Mouse (Mus musculus) forebrain, embryonic 16.5 days (tissue): ENCODE measurements at regions not wholly inside any gene's neighbourhood (a gene's known extent, or its start where the extent isn't known, plus 50 kb on each side); places are given as distances from the start of the nearest gene placed in this dataset.

Experiments
- ATAC-seq: fragments of 200-750 bp; cut with Nextera tagmentation; 2 replicates; pipeline ENCODE4 v1.8.0; 2017; ENCODE audit warnings: mild to moderate bottlenecking, moderate library complexity
- H3K27ac ChIP-seq: fragments of 300-500 bp; sonication (generic); 2 replicates; pipeline ENCODE4 v1.5.1; 2014; ENCODE audit warnings: low read length, control low read depth
- H3K27me3 ChIP-seq: fragments of 300-500 bp; sonication (generic); replicated peaks from 2 replicates; pipeline ENCODE4 v1.6.1; 2014; ENCODE audit warnings: low read length; ENCODE audit not compliant: control insufficient read depth, insufficient read depth
- H3K36me3 ChIP-seq: fragments of 300-500 bp; sonication (generic); 2 replicates; pipeline ENCODE4 v1.6.1; 2014; ENCODE audit not compliant: control insufficient read depth, insufficient read depth
- H3K4me1 ChIP-seq: fragments of 300-500 bp; sonication (generic); replicated peaks from 2 replicates; pipeline ENCODE4 v1.6.1; 2014; ENCODE audit warnings: low read length; ENCODE audit not compliant: control insufficient read depth, insufficient read depth
- H3K4me2 ChIP-seq: fragments of 300-500 bp; sonication (generic); 2 replicates; pipeline ENCODE4 v1.6.1; 2014; ENCODE audit warnings: mild to moderate bottlenecking, low read length, control low read depth
- H3K4me3 ChIP-seq: fragments of 300-500 bp; sonication (generic); replicated peaks from 2 replicates; pipeline ENCODE4 v1.5.1; 2014; ENCODE audit warnings: mild to moderate bottlenecking, low read length, control low read depth
- H3K9ac ChIP-seq: fragments of 300-500 bp; sonication (generic); replicated peaks from 2 replicates; pipeline ENCODE4 v1.6.1; 2014; ENCODE audit warnings: low read depth, low read length, control low read depth
- H3K9me3 ChIP-seq: fragments of 300-500 bp; sonication (generic); 2 replicates; pipeline ENCODE4 v1.6.1; 2016; ENCODE audit warnings: low read length; ENCODE audit not compliant: control insufficient read depth
- WGBS: fragments of 180-500 bp; shearing (Covaris S2); extraction: QIAGEN DNeasy Blood & Tissue Kit; methylation state at CpG from one replicate; pipeline ENCODE4 v1.1.7; 2014; 5-methylcytosine and 5-hydroxymethylcytosine counted together

DNA sequence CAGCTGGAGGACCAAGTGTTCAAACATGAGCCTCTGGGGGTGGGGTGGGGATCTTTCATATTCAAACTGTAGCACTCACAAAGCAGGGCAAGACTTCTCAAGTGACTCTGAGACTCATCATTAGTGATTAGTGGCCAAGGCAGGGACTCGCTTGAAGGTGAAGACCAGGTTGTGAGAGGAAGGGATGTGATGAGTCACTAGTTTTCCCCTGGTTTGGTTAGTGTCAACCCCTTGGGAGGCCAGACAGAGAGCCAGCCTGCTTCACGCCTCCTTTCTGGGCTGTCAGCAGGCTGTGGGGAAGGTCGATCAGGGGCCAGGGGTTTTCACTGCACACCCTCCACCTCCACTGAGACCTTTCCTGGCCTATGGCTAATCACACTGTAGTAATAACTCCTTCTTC is 65.2 kb downstream of the Slc30a10 start:
- WGBS: 75% methylated on average over 3 of the region's 3 CpGs
- ATAC-seq: no peak
- no peaks in the 10 kb centered on the region for H3K4me1 ChIP-seq

DNA sequence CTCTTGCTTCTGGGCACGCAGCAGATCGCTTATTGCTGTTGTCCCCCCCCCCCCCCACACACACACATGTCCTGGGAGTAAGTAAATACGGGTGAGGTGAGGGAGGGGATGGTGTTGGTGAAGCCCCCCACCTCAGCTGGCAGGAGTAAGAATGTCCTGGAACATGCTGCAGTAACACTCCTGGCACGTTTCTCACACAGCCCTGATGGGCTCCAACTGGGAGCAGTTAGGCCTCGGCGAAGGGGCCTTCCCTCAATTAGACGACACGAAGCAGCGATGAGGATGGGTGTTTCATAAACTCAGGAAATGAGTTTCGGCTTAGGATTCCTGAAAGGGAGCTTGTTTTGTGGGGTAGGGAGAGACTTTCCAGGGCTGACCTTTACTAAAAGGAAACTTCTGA is 69.4 kb downstream of the Slc30a10 start:
- Histone ChIP-seq H3K36me3 (no peaks in the 10 kb centered on the region), H3K9ac (no peak overlapping the region), H3K4me2 (no peak overlapping the region), H3K27me3 (no peaks in the 10 kb centered on the region), H3K4me1 (no peaks in the 10 kb centered on the region), H3K27ac (no peak overlapping the region), H3K9me3 (0 out of 2 replicates have a peak, but pooled peaks cover 3% of the 10 kb centered on the region), H3K4me3 (no peak overlapping the region)
- 77% methylated on average over 10 of the region's 10 CpGs for WGBS
- ATAC-seq: no peak

More for the DNA sequence above, 65.2 kb downstream of the Slc30a10 start:
- H3K27ac ChIP-seq: no peak overlapping the region
- H3K4me2 ChIP-seq: no peak overlapping the region
- H3K9ac ChIP-seq: no peak overlapping the region
- no peak overlapping the region for H3K4me3 ChIP-seq
- no peaks in the 10 kb centered on the region for H3K36me3 ChIP-seq
- H3K27me3 ChIP-seq: no peaks in the 10 kb centered on the region
- H3K9me3 ChIP-seq: no peaks in the 10 kb centered on the region

DNA sequence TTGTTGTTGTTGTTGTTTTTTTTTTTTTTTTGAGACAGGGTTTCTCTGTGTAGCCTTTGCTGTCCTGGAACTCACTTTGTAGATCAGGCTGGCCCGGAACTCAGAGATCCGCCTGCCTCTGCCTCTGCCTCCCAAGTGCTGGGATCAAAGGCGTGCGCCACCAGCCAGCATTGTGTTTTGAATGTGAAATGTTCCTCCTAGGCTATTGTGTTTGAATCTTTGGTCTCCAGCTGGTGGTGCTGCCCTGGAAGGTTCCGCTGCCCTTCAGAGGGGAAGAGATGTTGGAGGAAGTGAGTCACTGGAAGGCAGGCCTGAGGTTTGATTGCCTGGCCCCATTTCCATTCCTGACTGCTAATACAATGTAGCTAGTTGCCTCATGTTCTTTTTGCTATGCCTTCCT is 78.8 kb downstream of the Slc30a10 start:
- ATAC-seq: no peak
- H3K4me1 ChIP-seq: no peaks in the 10 kb centered on the region
- no peaks in the 10 kb centered on the region for H3K27me3 ChIP-seq
- H3K9me3 ChIP-seq: no peaks in the 10 kb centered on the region
- no peak overlapping the region for H3K27ac ChIP-seq
- no peak overlapping the region for H3K4me2 ChIP-seq
- WGBS: 89% methylated on average over 5 of the region's 5 CpGs
- no peaks in the 10 kb centered on the region for H3K36me3 ChIP-seq
- H3K9ac ChIP-seq: no peak overlapping the region
- no peak overlapping the region for H3K4me3 ChIP-seq

DNA sequence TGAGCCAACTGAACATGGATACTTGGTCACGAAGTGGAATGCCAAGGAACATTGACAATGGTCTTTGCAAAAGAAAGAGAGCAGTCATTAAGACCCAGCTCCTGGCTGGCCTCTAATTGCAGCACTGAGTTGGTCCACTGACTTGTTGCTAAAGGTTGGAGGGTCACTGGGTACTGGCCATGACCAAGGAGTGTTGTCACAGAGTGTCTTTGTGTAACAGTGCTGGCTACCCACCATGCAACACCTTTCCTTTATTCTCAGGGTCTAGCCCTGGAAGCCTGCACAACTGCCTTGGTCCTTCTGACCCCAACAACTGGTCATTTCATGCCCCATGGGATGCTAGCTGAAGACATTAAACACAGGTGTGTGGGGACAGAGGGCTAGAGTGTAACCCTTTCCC is 79.5 kb downstream of the Slc30a10 start:
- no peak overlapping the region for H3K4me2 ChIP-seq
- H3K36me3 ChIP-seq: no peaks in the 10 kb centered on the region
- H3K4me3 ChIP-seq: no peak overlapping the region
- no peaks in the 10 kb centered on the region for H3K27me3 ChIP-seq
- H3K4me1 ChIP-seq: no peaks in the 10 kb centered on the region
- H3K9ac ChIP-seq: no peak overlapping the region
- H3K9me3 ChIP-seq: no peaks in the 10 kb centered on the region
- ATAC-seq: no peak
- 88% methylated on average over 1 of the region's 1 CpGs for WGBS
- H3K27ac ChIP-seq: no peak overlapping the region

DNA sequence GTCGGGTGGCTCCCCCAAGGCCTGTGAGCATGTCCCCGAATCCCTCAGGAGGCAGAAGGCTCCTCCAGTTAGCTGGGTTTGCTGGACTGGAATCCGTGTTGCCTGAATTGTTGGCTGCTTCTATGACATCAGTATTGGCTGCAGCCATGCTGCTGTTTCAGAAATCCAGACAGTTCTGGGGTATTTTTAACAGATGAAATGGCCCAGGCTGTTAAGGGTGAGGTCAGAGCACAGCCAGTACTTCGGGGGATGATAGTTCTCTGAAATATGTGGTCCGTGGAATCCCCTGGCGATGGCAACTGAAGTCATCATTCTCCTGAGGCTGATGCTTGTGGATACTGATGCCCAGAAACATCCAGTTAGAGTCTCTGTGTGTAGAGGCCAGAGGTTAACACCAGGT is 80.7 kb downstream of the Slc30a10 start:
- Histone ChIP-seq H3K27ac (no peak overlapping the region), H3K9me3 (no peaks in the 10 kb centered on the region), H3K4me2 (no peak overlapping the region), H3K9ac (no peak overlapping the region), H3K27me3 (no peaks in the 10 kb centered on the region), H3K4me1 (no peaks in the 10 kb centered on the region), H3K36me3 (no peaks in the 10 kb centered on the region), H3K4me3 (no peak overlapping the region)
- 85% methylated on average over 6 of the region's 6 CpGs for WGBS
- no peak for ATAC-seq

DNA sequence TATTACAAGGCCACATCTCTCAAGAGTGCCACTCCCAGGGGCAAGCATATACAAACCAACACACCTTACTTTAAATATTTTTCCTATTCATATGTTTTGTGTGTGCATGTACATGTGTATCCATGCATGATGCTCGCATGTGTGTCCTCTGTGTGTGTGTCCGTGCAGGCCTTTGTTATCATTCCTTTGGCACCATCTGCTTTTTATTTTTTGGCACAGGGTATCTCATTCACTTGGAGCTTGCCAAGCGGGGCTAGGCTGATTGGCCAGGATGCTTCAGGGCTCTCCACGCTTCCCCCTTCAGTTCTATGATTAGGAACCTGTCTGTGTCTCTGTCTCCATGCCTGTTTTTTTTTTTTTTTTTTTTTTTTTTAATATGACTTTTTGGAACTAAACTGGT is 82.6 kb downstream of the Slc30a10 start:
- no peaks in the 10 kb centered on the region for H3K27me3 ChIP-seq
- no peak for ATAC-seq
- no peaks in the 10 kb centered on the region for H3K9me3 ChIP-seq
- no peaks in the 10 kb centered on the region for H3K4me1 ChIP-seq
- 73% methylated on average over 4 of the region's 4 CpGs for WGBS
- H3K36me3 ChIP-seq: no peaks in the 10 kb centered on the region
- H3K9ac ChIP-seq: no peak overlapping the region
- no peak overlapping the region for H3K27ac ChIP-seq
- no peak overlapping the region for H3K4me3 ChIP-seq
- H3K4me2 ChIP-seq: no peak overlapping the region

DNA sequence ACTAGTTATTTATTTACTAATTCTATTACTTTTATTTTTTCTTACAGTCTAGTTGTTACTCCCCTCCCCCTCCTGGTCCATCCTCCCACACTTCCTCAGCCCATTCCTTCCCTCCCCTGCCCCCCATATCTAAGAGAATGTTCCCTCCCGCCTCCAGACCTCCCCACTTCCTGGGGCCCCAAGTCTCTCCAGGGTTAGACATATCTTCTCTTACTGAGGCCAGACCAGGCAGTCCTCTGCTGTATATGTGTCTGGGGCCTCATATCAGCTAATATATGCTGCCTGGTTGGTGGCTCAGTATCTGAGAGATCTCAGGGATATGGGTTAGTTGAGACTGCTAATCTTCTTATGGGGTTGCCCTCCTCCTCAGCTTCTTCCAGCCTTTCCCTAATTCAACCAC is 84.8 kb downstream of the Slc30a10 start:
- 78% methylated on average over 1 of the region's 1 CpGs for WGBS

DNA sequence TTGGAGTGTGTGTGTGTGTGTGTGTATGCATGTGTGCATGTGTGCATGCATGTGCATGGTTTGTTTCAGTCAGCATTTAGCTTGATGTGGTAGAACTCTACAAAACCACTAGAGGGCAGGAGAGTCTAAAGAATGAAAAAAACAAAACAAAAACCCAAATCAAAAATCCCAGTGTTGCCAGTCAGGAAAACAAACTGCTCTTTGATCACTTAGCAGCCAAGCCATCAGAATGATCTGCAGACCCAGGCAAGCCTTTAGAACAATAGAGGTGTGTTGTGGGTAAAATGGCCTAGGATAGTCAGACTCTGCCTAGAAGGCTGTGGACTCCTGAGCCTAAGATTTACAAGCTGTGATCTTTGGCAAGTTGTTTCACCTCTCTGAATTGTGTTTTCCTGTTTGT is 91.7 kb downstream of the Slc30a10 start:
- Histone ChIP-seq H3K4me2 (no peak overlapping the region), H3K9me3 (no peaks in the 10 kb centered on the region), H3K27ac (no peak overlapping the region), H3K4me1 (no peaks in the 10 kb centered on the region), H3K9ac (no peak overlapping the region), H3K27me3 (0 out of 2 replicates have a peak, but pooled peaks cover 2% of the 10 kb centered on the region), H3K36me3 (no peaks in the 10 kb centered on the region), H3K4me3 (no peak overlapping the region)
- no peak for ATAC-seq

More for the DNA sequence above, 84.8 kb downstream of the Slc30a10 start:
- Histone ChIP-seq H3K4me3 (no peak overlapping the region), H3K9me3 (no peaks in the 10 kb centered on the region), H3K9ac (no peak overlapping the region), H3K4me2 (no peak overlapping the region), H3K4me1 (no peaks in the 10 kb centered on the region), H3K27me3 (no peaks in the 10 kb centered on the region), H3K27ac (no peak overlapping the region), H3K36me3 (no peaks in the 10 kb centered on the region)
- no peak for ATAC-seq

DNA sequence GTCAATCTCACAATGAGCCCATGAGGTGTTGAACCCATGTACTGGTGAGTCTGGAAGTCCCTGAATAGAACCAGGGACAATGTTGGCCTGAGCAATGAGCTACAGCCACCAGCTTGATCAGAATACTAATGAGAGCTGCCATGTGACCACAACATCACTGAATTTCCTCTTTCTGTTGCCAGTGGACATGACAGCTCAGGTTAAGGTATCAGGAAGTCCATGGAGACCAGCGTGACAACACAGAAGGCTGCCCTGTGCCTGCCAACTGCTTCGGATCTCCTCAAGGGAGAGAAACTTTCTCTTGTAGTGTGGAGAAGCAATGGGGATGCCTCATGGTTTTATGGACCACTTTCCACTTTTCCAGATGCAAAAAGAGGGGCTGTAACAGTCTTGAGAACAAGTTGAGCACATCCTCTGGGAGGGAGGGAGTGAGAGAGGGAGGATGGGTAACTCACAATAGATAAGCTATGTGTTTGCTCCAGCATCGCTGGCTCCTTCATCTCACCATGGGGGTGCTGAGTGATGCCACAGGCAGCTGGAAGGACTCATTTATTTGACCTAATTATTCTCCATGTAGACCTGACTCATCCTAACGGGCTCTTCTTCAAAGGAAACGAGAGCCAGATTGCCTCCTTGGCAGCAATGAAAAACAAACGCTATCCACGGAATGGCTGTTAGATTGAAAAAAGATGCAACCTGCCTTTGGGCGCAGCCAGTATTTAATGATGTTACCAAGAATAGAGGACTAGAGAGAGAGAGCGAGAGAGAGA is 118.3 kb downstream of the Slc30a10 start:
- Histone ChIP-seq H3K36me3 (no peaks in the 10 kb centered on the region), H3K4me1 (no peaks in the 10 kb centered on the region), H3K9ac (no peak overlapping the region), H3K4me3 (no peak overlapping the region), H3K4me2 (no peak overlapping the region), H3K27me3 (no peaks in the 10 kb centered on the region), H3K9me3 (no peaks in the 10 kb centered on the region), H3K27ac (no peak overlapping the region)
- WGBS: 43% methylated on average over 9 of the region's 9 CpGs
- no peak for ATAC-seq

DNA sequence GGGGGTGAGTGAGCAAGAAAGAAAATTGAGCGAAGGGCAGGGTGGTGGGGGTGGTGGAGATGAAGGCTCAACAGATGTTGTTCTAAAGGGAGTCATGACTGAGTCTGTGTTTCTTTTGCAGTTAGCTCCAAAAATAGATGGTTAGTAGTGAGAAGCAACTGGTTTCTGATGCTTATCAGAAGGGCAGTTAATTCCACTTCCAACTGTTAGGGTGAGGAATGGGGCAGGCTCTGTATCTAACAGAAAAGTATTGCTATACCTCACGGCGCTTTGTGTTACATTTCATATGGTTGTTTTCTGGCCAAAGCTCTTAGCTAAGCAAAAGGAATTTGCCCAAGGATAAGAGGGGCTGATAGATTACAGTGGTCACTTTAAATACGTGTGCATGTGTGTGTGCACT is 120.3 kb downstream of the Slc30a10 start:
- no peaks in the 10 kb centered on the region for H3K27me3 ChIP-seq
- no peaks in the 10 kb centered on the region for H3K4me1 ChIP-seq
- no peak overlapping the region for H3K9ac ChIP-seq
- 79% methylated on average over 4 of the region's 4 CpGs for WGBS
- no peak overlapping the region for H3K4me2 ChIP-seq
- H3K9me3 ChIP-seq: 0 out of 2 replicates have a peak, but pooled peaks cover 3% of the 10 kb centered on the region
- no peak for ATAC-seq
- no peak overlapping the region for H3K4me3 ChIP-seq
- no peak overlapping the region for H3K27ac ChIP-seq
- no peaks in the 10 kb centered on the region for H3K36me3 ChIP-seq
